Mouse (Mus musculus): ENCODE results near the gene Hoxd4. TPM values are rescaled to one million over a fixed set of nuclear protein-coding genes. Genes with fewer than 3 reads are reported as not detected.

Hoxd4 gene
- polyA plus RNA-seq, 1 experiment: 61.2 TPM

DNA sequence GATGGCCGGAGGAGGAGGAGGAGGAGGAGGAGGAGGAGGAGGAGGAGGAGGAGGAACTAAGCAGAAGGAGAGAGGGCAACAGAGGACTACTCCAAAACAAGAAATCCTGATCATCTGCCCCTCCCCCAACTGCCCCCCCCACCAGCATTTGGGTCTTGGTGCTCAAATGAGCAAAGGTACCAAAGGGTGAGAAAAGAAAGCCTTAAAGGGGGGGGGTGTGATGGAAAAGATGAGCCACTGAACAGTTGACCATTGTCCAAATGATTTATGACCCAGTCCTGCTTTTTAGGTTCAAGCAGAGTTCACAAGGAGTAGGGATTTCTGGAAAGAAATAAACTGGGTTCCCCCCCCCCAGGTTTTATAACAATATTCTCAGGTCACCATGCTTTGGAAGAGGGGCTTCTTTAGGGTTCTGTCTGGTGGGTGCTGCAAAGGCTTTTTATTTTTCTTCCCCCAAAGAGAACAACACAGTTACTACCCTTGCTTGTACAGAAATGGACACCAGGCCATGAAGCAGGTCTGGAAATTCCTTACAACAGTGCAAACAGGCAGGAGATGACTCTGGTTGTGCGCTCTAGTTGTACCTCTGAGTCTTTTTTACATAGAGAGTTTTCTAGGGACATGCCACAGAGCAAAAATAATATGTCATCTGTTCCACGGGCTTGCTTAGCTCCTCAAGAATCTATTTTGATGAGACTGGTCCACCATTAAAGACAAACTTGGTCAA is 29.7 kb downstream of the Hoxd4 start:
- no peak for DNase-seq (ENCODE audit: low spot score)

DNA sequence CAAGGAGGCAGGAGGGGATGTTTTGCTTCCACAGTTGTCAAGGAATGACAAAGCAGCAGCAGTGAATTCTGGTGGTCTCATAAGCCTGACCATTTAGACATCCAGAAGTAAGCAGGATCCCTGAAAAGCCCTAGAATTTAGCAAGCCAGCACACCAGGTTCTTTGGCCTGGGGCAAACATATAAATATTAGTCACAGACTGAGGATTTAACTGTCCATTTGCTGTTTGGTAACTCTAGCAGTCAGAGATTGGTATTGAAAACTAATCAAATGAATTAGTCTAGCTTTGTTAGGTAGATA is 30.2 kb downstream of the Hoxd4 start:
- no peak for DNase-seq (ENCODE audit: low spot score)

DNA sequence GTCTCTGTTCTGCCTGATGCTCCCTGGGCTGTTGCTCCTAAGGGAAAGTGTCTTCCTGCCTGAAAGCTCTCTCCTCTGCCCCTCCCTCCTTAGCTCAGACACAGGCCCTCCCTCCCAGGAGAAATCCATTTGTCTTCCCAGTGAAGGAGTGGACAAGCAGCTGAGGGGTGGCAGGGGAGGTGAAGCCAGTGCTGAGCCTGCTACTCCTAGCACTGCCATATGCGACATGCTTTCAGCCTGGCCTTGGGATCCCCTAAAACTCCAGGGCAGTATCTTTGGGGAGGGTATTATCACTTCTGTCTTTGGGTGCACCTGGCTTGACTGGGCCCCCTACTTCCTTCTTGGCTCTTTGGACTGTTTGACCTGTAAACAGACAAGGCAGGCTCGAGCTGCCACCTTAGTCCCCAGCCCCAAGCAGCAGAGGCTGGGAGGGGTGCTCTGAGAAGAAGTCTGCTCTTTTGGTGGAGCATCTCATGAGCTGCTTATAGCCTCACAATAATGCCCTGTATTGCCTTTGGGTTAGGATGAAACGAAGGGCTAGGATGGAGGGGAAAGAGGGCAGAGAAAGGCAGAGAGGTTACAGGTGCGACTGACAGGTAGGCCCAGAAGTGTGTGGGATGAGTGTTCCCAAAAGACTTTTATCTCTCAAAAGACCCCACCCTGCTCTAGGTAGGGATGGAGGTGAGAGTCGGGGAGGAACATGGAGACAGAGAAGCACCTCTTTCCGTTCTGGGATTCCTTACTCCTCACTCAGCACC is 34.0 kb downstream of the Hoxd4 start:
- no peak for DNase-seq (ENCODE audit: low spot score)

DNA sequence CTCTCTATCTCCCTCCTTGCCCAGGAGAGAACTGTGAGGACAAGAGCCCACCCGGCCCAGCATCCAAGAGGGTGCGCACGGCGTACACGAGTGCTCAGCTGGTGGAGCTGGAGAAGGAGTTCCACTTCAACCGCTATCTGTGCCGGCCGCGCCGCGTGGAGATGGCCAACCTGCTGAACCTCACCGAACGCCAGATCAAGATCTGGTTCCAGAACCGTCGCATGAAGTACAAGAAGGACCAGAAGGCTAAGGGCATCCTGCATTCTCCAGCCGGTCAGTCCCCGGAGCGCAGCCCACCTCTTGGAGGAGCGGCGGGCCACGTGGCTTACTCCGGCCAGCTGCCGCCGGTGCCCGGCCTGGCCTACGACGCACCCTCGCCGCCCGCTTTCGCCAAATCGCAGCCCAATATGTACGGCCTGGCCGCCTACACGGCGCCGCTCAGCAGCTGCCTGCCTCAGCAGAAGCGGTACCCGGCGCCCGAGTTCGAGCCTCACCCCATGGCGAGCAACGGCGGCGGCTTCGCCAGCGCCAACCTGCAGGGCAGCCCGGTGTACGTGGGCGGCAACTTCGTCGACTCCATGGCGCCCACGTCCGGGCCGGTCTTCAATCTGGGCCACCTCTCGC is 34.7 kb downstream of the Hoxd4 start:
- no peak for DNase-seq (ENCODE audit: low spot score)

DNA sequence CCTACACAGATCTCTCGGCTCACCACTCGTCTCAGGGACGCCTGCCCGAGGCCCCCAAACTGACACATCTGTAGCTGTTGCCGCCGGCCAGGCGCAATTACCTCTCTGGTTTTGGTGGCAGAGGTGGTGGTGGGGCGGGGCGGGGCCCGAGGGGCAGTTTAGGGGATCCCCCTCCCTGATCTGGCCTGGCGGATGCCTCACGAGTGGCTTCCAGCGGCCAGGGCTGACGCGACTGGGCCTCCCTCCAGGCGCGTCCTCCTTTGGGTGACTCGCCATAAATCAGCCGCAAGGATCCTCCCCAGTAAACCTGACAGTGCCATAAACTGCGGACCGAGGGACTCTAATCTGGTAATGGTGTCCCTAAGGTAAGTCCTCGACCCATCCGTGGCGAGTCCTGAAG is 35.3 kb downstream of the Hoxd4 start:
- DNase-seq (ENCODE audit: low spot score): no peak

DNA sequence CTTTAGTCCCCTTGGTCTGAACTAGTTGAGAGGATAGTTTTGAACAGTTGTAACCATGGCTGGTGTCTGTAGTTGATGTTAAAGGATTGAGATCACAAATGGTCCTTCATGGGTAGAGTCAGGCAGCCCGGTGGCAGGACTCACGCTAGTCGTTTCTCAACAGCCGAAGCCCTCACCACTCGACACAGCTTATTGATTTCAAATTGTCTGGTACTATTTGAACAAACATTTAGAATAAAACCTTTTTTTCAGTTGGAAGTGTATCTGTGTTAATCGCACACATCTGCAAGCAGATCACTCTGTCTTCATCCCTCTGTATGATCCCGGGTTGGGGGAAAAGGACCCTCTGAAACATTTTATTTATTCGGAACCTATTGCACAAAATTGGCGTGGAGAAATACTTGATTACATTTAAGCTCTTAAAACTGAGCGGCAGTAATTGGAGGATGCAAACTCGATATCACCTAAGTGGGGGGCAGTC is 36.0 kb downstream of the Hoxd4 start:
- no peak for DNase-seq (ENCODE audit: low spot score)

DNA sequence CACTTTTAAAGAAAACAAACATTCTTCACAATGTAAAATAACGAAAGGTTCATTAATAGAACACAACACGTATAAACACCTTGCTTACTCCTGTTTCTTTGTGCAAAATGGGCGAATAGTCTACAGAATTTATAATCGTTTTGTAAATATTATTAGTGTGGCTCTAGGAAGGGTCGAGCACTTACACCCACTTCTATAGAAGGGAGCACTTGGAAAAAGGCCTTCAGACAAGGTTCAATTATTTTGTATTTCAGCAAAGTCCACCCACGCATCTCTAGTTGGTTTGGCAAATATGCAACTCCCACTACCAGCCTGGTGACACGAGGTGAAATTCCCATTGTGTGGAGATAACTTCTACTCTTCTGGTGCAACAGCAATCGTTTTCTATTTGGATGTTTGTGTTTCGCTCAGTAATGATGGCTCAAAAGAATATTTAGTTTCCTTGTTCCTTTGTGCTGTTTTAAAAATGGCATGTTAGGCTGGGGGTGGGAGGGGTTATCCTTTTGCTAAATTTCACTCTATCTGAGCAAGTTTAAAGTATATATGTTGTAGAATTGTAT is 36.8 kb downstream of the Hoxd4 start:
- DNase-seq (ENCODE audit: low spot score): no peak

DNA sequence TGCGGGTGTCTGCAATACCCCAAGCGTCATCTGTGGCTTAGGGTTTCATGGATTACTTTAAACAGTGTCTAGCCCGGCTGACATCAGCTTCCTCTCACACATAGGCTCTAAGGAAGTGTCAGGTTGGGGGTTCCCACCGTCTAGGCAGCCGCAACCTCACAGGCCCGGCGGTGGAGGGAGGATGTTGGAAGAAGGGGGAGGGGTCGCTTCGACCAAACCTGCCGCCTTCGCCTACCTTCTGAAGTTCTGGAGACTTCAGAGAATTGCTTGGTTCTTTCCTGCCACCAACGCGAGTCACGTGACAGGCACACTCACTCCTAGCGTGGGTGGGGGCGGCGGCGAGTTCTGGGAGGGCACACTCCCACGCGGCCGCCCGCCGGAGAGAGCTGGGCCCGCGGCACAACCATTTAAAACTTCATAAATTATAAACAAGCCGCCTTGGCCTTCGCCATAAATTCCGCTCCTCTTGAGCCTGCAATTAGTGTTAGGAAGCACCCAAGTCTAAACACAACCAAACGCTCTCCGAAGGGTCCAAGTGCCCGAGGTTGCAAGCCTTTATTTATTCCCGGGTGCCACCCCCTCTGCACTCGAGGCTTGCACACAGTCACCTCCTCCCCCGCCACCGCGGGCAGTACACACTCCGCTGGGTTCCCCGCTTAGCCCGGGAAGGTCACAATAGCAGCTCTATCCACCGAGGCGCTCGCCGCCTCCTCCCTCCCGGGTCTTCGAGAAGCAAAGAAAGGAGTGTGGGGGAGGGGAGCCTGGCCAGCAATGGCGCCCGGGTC is 37.8 kb downstream of the Hoxd4 start:
- DNase-seq (ENCODE audit: low spot score): no peak

DNA sequence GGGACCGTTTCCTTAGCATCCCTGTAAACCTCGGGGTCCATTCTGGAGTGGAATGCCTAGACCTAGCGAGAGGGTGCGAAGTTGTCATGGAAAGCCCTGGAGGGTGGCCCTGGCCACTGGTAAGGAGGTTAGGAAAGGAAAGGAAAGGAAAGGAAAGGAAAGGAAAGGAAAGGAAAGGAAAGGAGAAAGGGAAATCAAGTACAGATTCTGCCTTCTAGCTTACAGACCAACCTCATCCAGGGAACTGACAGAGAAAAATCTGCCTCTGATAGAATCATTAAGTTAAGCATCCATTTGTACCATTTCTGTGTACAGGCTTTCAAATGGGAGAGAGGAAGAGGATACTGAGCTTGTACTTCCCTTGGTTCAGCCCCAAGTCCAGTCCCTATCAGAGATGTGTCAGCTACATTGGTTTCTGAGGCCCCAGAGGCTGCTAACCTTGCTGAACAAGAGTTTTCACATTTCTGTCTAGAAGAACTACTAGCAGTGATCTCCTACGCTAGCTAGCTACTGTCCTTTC is 39.1 kb downstream of the Hoxd4 start:
- no peak for DNase-seq (ENCODE audit: low spot score)

DNA sequence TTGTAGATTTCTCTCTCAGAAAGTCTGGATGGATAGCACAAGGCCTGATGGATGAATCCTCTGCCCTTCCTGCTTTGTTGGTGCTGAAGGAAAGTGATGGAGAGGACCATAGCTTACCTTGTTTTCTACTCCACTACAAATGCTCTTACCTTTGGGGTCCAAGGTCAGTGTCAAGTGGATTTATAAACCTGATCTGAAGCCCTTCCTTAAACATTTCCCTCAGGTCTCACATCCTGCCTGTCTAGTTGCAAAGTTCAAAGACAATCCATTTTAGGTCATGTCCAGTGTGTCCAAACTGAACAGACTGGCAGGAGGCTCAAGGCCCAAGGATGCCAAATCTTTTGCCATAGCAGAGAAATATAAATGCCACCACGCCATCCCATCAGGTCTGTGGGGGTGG is 40.1 kb downstream of the Hoxd4 start:
- no peak for DNase-seq (ENCODE audit: low spot score)

DNA sequence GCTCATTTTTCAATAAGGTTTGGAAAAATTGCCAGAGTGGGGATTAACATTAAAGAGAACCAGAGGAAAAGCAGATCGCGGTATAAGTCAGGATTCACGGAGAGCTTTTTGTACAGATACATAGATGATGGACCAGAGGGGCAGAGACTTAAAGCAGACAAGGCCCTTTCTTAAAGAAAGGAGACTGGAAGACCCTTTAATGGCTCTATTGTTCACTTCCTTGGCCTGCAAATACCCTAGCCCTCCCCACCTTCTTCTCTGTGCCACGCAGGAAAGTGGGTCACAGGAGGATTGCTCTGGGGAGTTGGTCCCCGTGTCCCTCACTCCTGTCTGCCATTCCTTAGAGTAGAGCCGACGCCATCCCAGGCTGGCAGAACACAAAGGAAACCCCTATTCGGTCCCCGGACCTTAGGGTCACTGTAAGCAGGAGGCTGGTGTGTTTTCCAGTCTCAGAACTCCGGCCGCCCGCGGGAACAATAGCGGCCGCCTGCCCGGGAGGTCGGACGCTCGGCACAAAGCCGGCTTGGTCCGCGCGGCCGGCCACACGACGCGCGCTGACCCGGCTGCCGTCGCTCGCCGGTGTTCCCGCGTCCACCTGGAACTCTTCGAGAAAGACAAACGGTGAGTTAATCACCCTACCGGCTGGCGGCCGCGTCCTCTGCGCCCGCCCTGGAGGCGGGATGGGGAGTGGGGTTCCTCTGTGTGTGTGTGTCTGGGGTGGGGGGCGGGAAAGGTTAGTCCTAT is 40.9 kb downstream of the Hoxd4 start:
- DNase-seq (ENCODE audit: low spot score): no peak

DNA sequence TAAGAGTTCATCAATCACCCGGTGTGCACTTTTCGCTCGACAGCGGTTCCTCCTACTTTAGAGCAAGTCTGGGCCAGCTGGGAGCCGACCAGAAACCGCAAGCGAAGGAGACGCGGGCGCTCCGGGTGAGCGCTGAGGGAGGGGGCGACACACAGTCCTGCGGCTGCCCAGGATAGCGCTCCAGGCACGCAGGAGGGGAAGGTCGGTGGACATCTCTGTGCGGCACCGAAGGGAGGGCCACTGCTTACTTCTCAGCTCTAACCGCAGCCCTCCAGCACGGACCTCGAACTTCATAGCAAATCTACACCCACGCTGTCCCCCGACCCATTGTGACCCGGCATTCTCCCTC is 41.4 kb downstream of the Hoxd4 start:
- no peak for DNase-seq (ENCODE audit: low spot score)

DNA sequence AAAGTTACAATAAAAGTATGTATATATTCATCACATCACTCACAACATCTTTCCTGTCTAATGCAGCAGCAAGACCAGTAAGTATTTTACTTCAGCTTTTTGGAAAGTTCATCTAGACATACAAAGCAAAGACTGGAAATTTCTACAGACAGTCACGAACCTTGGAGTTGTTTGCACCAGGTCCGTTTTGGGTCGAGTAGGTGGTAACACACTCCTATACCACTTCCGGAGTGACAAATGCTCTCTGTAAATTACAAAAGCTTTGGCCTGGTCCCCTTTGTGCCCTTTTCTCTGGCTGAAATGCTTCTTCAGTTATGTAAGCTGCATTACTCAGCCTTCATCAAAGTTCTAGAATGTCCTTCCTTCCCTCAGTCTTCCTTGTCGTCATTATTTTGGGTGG is 42.0 kb downstream of the Hoxd4 start:
- no peak for DNase-seq (ENCODE audit: low spot score)

DNA sequence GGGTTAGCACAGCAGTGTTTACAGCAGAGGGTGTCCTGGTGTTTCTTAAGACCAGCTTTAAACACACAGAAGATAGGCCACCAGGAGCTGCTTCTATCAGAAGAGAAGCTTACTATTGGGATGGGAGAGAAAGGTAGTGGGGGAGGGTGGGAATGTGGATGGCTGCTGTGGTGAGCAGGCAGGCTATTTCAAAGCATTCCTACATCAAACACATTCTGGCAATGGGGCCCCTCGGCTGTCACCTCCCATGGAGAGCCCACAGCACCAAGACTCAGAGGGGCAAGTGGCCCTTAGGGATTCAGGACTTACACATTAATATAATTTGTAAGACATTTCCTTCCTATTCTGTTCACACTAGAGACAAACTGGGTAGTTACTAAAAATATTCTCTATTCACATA is 48.4 kb downstream of the Hoxd4 start:
- DNase-seq (ENCODE audit: low spot score): no peak

DNA sequence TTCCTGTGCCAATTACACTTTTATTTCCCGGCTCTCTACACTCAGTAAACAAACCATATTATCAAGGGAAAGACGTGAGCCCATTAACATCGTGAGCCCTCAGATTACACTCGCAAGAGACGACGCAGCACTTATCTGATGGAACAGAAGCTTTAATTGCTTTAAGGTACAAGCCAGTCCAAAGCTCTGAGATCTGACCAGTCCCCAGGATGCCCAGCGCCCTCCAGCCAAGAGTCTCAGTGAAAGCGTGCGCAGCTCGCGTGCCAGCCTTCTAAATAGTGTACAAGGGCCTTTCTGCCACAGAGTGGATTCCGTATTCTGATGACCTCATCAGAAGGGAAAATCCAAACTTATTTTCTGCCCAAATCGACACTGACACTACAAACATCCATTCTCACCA is 50.2 kb downstream of the Hoxd4 start:
- no peak for DNase-seq (ENCODE audit: low spot score)

DNA sequence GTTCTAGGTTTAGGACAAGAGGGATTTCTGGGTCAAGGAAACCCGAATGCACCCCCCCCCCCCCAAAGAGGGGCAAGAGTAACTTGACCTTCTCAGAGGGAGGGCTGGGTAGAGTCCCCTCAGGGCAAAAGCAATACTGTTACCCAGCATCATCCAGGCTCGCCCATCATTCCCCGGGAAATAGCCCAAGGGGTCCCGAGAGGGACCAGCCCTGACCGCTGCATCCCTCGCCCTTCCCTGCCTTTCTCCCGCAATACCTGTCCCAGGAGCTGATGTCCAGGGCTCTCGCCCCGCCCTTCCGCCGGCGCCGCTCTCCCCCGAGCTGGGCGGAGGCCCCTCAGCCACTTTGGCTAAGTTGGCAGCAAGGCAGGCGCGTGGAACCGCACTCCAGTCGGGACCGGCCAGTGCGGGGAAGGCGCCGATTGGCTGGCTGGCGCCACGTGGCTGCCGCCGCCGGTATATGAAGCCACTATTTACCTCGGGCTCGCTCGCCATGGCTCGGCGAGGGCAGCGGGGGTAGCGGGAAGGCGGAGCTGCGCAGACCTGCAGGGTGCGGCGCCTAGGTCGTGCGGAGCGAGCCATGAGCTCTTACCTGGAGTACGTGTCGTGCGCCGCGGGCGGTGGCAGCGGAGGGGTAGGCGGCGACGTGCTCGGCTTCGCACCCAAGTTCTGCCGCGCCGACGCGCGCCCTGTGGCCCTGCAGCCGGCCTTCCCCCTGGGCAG is 51.0 kb downstream of the Hoxd4 start, which contains the start of gene Hoxd1:
Gene Hoxd1, plus strand, starts transcription at position 459 of the 723 bp plus-strand sequence.
- peak; percentile 59 for DNase-seq (ENCODE audit: low spot score)

DNA sequence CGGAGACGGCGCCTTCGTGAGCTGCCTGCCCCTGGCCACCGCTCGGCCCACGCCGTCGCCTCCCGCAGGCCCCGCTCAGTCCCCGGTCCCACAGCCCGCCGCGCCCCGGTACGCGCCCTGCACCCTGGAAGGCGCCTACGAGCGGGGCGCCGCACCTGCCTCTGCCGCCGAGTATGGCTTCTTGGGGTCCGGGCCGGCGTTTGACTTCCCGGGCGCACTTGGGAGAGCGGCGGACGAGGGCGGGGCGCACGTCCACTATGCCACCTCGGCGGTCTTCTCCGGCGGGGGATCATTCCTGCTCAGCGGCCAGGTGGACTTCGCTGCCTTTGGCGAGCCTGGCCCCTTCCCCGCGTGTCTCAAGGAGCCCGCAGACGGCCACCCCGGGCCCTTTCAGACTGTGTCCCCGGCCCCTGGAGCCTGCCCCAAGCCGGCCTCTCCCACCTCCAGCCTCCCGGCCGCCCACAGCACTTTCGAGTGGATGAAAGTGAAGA is 51.6 kb downstream of the Hoxd4 start:
- no peak for DNase-seq (ENCODE audit: low spot score)

DNA sequence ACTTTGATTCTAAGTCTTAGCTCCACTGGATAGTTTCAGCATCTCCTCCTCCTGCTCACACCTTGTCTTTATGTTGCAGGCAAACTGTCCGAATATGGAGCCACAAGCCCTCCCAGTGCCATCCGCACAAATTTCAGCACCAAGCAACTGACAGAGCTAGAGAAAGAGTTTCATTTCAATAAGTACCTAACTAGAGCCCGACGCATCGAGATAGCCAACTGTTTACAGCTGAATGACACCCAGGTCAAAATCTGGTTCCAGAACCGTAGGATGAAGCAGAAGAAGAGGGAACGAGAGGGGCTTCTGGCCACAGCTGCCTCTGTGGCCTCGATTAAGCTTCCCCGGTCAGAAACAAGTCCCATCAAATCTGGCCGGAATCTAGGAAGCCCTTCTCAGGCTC is 52.2 kb downstream of the Hoxd4 start:
- DNase-seq (ENCODE audit: low spot score): no peak

DNA sequence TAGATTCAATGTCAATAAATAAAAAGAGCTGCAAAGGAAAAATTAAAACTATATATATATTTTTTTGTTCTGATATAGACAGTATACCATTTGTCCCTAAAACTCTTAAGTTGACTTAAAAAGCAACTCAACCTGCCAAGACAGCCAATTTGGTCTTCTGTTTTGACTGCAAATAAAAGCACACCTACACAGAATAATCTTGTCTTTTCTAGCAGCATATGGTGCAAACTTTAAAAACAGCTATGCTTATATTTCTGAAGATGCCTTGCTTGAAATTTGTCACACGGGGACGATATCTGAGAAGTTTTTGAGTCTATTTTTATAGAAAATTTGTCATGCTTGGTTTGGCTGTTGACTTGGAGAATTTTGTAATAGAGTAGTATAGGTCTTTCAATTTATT is 62.6 kb downstream of the Hoxd4 start:
- DNase-seq (ENCODE audit: low spot score): no peak
